In the genomic region with DNA sequence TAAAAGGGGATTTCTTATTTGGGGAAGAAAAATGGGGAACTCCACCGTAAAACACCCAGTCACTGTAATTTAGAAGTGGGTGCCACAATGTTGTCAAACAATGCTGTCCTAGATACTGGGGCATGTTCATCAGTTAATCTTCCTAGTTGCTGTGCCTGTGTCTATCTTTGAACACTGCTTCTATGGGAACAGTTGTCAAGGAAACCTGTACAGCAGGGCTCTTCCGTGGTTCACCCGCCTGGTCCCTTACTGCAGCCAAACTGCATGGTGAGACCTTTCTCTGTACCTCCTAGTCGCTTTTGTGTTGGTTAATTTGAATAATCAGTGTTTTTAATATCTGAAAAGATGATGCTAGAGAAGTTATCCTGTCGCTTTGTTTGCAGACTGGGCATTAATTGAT, we compare ENCODE assay signal across 13 mouse cellular contexts. TPM values are rescaled to one million over a fixed set of nuclear protein-coding genes. Genes with fewer than 3 reads are reported as not detected.
DNase-seq lines count a peak whose midpoint lies in the region; ATAC-seq and TF ChIP-seq lines count a peak whose summit lies in the region.
"Had no signal": no experiment of that assay in that cellular context is flagged by ENCODE, and none has a peak within 500 bp of the region (broad histone marks: within the 10 kb centered on the region; RNA-seq: fewer than 3 reads in every experiment).

No protein-coding gene starts in this region.

- ATAC-seq in hindbrain, embryonic 15.5 days (ENCODE audit: low FRiP score, low read depth) = peak; percentile 78
- peak; percentile 87 for ATAC-seq in neural tube, embryonic 13.5 days (ENCODE audit: low read depth)
- ATAC-seq: inflammation-experienced regulatory T-cells, adult 6 months had no signal

- no peak overlapping the region for H3K9ac ChIP-seq in hindbrain, embryonic 15.5 days
- H3K9ac ChIP-seq in neural tube, embryonic 13.5 days = no peak overlapping the region
- H3K9ac ChIP-seq: limb, embryonic 15.5 days had no signal

- WGBS in hindbrain, embryonic 15.5 days = 24% methylated on average over 5 of the region's 5 CpGs
- 37% methylated on average over 5 of the region's 5 CpGs for WGBS in neural tube, embryonic 13.5 days

- TF ChIP-seq POLR2A in brain, embryonic 14.5 days (IDR thresholded peaks at IDR 0.05; ENCODE audit: borderline replicate concordance, extremely low read depth, insufficient read depth, insufficient read length, poor library complexity, severe bottlenecking) = no peak

- no peaks in the 10 kb centered on the region for H3K9me3 ChIP-seq in hindbrain, embryonic 15.5 days
- no peaks in the 10 kb centered on the region for H3K9me3 ChIP-seq in neural tube, embryonic 13.5 days
- H3K9me3 ChIP-seq: limb, embryonic 15.5 days had no signal

- peak overlapping the region; percentile 82 for H3K27ac ChIP-seq in layer of hippocampus, adult 2 months
- peak overlapping the region; percentile 46; the same call in 1 of the 2 replicates for H3K27ac ChIP-seq in hindbrain, embryonic 15.5 days (replicated peaks)
- no peak overlapping the region for H3K27ac ChIP-seq in neural tube, embryonic 13.5 days (replicated peaks)
- H3K27ac ChIP-seq: limb, embryonic 15.5 days had no signal

- H3K4me1 ChIP-seq in hindbrain, embryonic 15.5 days (replicated peaks) = peaks cover 30% of the 10 kb centered on the region
- peaks cover 30% of the 10 kb centered on the region for H3K4me1 ChIP-seq in neural tube, embryonic 13.5 days (replicated peaks)

- no peak overlapping the region for H3K4me2 ChIP-seq in hindbrain, embryonic 15.5 days
- H3K4me2 ChIP-seq in neural tube, embryonic 13.5 days = no peak overlapping the region
- H3K4me2 ChIP-seq: limb, embryonic 15.5 days had no signal

- no peaks in the 10 kb centered on the region for H3K27me3 ChIP-seq in hindbrain, embryonic 15.5 days
- H3K27me3 ChIP-seq in neural tube, embryonic 13.5 days = no peaks in the 10 kb centered on the region
- H3K27me3 ChIP-seq: limb, embryonic 15.5 days had no signal

- DNase-seq in layer of hippocampus, adult 2 months (ENCODE audit: low spot score in 2 of 2) = peak; percentile 46 to 69
- no peak for DNase-seq in layer of hippocampus, adult 9-10 months (ENCODE audit: low spot score)
- peak; percentile 93 for DNase-seq in brain, embryonic 14.5 days (ENCODE audit: low read depth)
- no peak for DNase-seq in natural killer cell, adult 2 months (ENCODE audit: low spot score in 2 of 2)
- DNase-seq in adrenal gland, postnatal 14 days = no peak
- DNase-seq in heart, adult 8-10 months (ENCODE audit: low spot score) = no peak
- DNase-seq: cerebellum, postnatal 25 days; heart, adult 18-20 months; lung, postnatal 14 days had no signal

- TF ChIP-seq CTCF in layer of hippocampus, adult 2 months (conservative IDR thresholded peaks at IDR 0.05) = no peak
- no peak for TF ChIP-seq CTCF in brain, embryonic 14.5 days (IDR thresholded peaks at IDR 0.05; ENCODE audit: borderline replicate concordance, extremely low read depth, insufficient read depth, insufficient read length)

- H3K36me3 ChIP-seq in hindbrain, embryonic 15.5 days = no peaks in the 10 kb centered on the region
- H3K36me3 ChIP-seq in neural tube, embryonic 13.5 days = no peaks in the 10 kb centered on the region
- H3K36me3 ChIP-seq: limb, embryonic 15.5 days had no signal

- no peak overlapping the region for H3K4me3 ChIP-seq in layer of hippocampus, adult 2 months
- H3K4me3 ChIP-seq in hindbrain, embryonic 15.5 days = no peak overlapping the region
- no peak overlapping the region for H3K4me3 ChIP-seq in neural tube, embryonic 13.5 days
- H3K4me3 ChIP-seq: limb, embryonic 15.5 days had no signal

RNA-seq across cellular contexts. Expression of a gene that starts 41.2 kb away (rescaled TPM):
- 10 to 100 TPM; 79.7 to 88.9 TPM for total RNA-seq in layer of hippocampus, adult 2 months (2021)
- 14.3 and 23.2 TPM in 2 replicates for polyA plus RNA-seq in brain, embryonic 14.5 days (2012; rRNA removed)
- 31.2 and 36.4 TPM in 2 replicates for polyA plus RNA-seq in hindbrain, embryonic 15.5 days (2015; fragmentation: Nextera tagmentation; extraction: Ambion mirVana)
- polyA plus RNA-seq in neural tube, embryonic 13.5 days (2015; fragmentation: Nextera tagmentation; extraction: Ambion mirVana) = 14.6 and 17.4 TPM in 2 replicates
- total RNA-seq in adrenal gland, postnatal 14 days (2021) = 13.9 and 15.0 TPM in 2 replicates
- 10 to 100 TPM in 2 of 4 experiments, 1 to 10 TPM in 2; 7.6 to 18.7 (median 11.6) TPM for total RNA-seq in heart, adult 8-10 months (2022)
- polyA plus RNA-seq: inflammation-experienced regulatory T-cells, adult 6 months had no signal

Comparison
In these comparisons a context has a peak if more than half of its experiments do, and no peak if none do; other contexts are left out.
1. DNase-seq: peak in layer of hippocampus, adult 2 months (2 of 2) and brain, embryonic 14.5 days (single experiment); none in layer of hippocampus, adult 9-10 months (single experiment), natural killer cell, adult 2 months (0 of 2), adrenal gland, postnatal 14 days (single experiment) and heart, adult 8-10 months (single experiment).